Mouse (Mus musculus): ENCODE measurements around the gene Gabrg3.

DNA sequence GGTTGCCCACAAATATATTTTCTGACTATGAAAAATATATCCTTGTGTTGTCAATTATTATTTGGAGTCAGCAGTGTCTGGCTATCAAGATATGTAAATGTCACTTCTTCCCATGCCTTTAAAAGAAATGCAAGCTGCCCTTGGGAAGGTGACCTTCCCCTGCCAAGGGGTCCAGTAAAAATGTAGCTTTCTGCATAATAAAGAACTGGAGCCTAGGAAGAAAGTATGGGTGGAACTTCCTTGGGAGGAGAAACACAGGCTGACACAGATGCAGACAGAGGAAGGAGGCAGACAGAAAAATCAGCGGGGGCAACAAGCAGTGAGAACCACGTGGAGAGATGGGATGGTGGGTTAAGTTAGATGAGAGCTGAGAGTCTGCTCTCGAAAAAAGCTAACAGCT lies 304.9 kb downstream of the Gabrg3 start:
- no peak for TF ChIP-seq EP300 (IDR thresholded peaks at IDR 0.05; ENCODE audit: insufficient read depth, low read depth, low read length)
- TF ChIP-seq CTCF (IDR thresholded peaks at IDR 0.05) = no peak
- no peak for TF ChIP-seq POLR2A (IDR thresholded peaks at IDR 0.05; ENCODE audit: insufficient read depth, low read depth, low read length)
